In the genomic region with DNA sequence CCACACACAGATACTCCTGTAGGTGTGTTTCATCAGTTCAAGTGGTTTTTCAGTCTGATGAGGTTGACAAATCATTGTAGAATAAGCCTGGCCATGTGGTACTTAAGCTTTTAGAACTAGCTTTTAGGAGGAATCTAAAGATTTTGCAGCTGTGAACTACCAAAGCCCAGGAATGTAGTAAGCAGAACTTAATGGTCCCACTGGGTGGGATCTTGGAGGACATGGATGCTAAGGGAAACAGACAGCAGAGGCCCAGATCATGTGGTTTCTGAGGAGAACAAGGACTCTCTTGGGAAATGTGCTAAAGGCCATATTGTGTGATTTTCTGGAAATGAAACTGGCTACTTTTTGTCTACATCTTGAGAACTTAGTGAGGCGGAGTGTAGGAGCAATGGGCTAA, we compare ENCODE assay signal across 21 mouse cellular contexts.
DNase-seq lines count a peak whose midpoint lies in the region; ATAC-seq and TF ChIP-seq lines count a peak whose summit lies in the region.
"Had no signal": no experiment of that assay in that cellular context is flagged by ENCODE, and none has a peak within 500 bp of the region (broad histone marks: within the 10 kb centered on the region; RNA-seq: fewer than 3 reads in every experiment).

No protein-coding gene starts in this region.

- DNase-seq in gastrocnemius, adult 18-20 months (ENCODE audit: low spot score) = peak; percentile 7
- no peak for DNase-seq in gastrocnemius, postnatal 10 days
- peak; percentile 17 for DNase-seq in gastrocnemius, postnatal 25 days
- no peak for DNase-seq in gastrocnemius, postnatal 14 days
- peak; percentile 39 for DNase-seq in limb, embryonic 14.5 days (ENCODE audit: low spot score)
- DNase-seq in skeletal muscle tissue, adult 2 months (ENCODE audit: low read depth, low spot score) = peak; percentile 50
- DNase-seq: adrenal gland, adult 8-10 months; adrenal gland, postnatal 14 days; adrenal gland, postnatal 36 days; cerebellum, adult 11-12 months; cerebellum, adult 2 months; cerebellum, adult 9-10 months; cerebellum, postnatal 10 days; cerebellum, postnatal 25 days had no signal

- H3K27ac ChIP-seq in limb, embryonic 14.5 days (replicated peaks; ENCODE audit: low read depth, low read length) = no peak overlapping the region
- H3K27ac ChIP-seq: embryonic facial prominence, embryonic 13.5 days; forebrain, embryonic 10.5 days; forebrain, embryonic 12.5 days had no signal

- no peak overlapping the region for H3K4me3 ChIP-seq in limb, embryonic 14.5 days (replicated peaks; ENCODE audit: low read length)
- H3K4me3 ChIP-seq: embryonic facial prominence, embryonic 13.5 days; erythroblast, embryonic 14.5 days; forebrain, embryonic 10.5 days; forebrain, embryonic 12.5 days had no signal

- no peaks in the 10 kb centered on the region for H3K4me1 ChIP-seq in limb, embryonic 14.5 days (ENCODE audit: control insufficient read depth, insufficient read depth, low read length)
- H3K4me1 ChIP-seq: embryonic facial prominence, embryonic 13.5 days; forebrain, embryonic 10.5 days; forebrain, embryonic 12.5 days had no signal

- H3K36me3 ChIP-seq in limb, embryonic 14.5 days (ENCODE audit: control insufficient read depth, insufficient read depth, low read length) = no peaks in the 10 kb centered on the region
- H3K36me3 ChIP-seq: embryonic facial prominence, embryonic 13.5 days; forebrain, embryonic 10.5 days; forebrain, embryonic 12.5 days had no signal

- ATAC-seq in limb, embryonic 14.5 days (ENCODE audit: low FRiP score, low read depth) = peak; percentile 55; the same call in 1 of the 2 replicates
- no peak for ATAC-seq in activated CD4-positive, CD25-positive, alpha-beta regulatory T cell, adult 4 months
- ATAC-seq: forebrain, embryonic 14.5 days; forebrain, embryonic 16.5 days had no signal

- H3K27me3 ChIP-seq in limb, embryonic 14.5 days (ENCODE audit: control insufficient read depth, insufficient read depth, low read length) = no peaks in the 10 kb centered on the region
- H3K27me3 ChIP-seq: embryonic facial prominence, embryonic 13.5 days; forebrain, embryonic 12.5 days had no signal

- 81% methylated on average over 1 of the region's 1 CpGs for WGBS in limb, embryonic 14.5 days

- no peak overlapping the region for H3K4me2 ChIP-seq in limb, embryonic 14.5 days (replicated peaks; ENCODE audit: low read depth, low read length, severe bottlenecking)
- H3K4me2 ChIP-seq: embryonic facial prominence, embryonic 13.5 days; forebrain, embryonic 12.5 days had no signal

- H3K9me3 ChIP-seq in limb, embryonic 14.5 days (ENCODE audit: control insufficient read depth, low read length) = no peaks in the 10 kb centered on the region
- H3K9me3 ChIP-seq: embryonic facial prominence, embryonic 13.5 days; forebrain, embryonic 10.5 days; forebrain, embryonic 12.5 days had no signal

- no peak overlapping the region for H3K9ac ChIP-seq in limb, embryonic 14.5 days (ENCODE audit: low read depth, low read length, severe bottlenecking)
- H3K9ac ChIP-seq: embryonic facial prominence, embryonic 13.5 days; forebrain, embryonic 12.5 days had no signal

- intact Hi-C loops in gastrocnemius, postnatal 14 days (cut with DNase I; ENCODE audit: low total_unique reads) = no loop called here

- TF ChIP-seq POLR2A in limb, embryonic 14.5 days (IDR thresholded peaks at IDR 0.05; ENCODE audit: borderline replicate concordance, extremely low read depth, insufficient read depth, insufficient read length) = no peak

Comparison
In these comparisons a context has a peak if more than half of its experiments do, and no peak if none do; other contexts are left out.
1. DNase-seq: peak in gastrocnemius, adult 18-20 months (single experiment), gastrocnemius, postnatal 25 days (single experiment), limb, embryonic 14.5 days (single experiment) and skeletal muscle tissue, adult 2 months (single experiment); none in gastrocnemius, postnatal 10 days (single experiment) and gastrocnemius, postnatal 14 days (single experiment).